Mouse (Mus musculus) cortical plate, adult 2 months (tissue): Measurements from ENCODE around the gene Krt75.

ENCODE experiments used
- CTCF ChIP-seq: fragments of 200-500 bp; IDR thresholded peaks from 2 replicates; pipeline ENCODE4 v1.5.1; 2011; ENCODE audit warnings: mild to moderate bottlenecking, control low read depth, low read length; ENCODE audit not compliant: insufficient read depth; ENCODE audit errors: extremely low read depth
- POLR2A ChIP-seq: fragments of 200-500 bp; IDR thresholded peaks from 2 replicates; pipeline ENCODE4 v1.6.1; 2011; ENCODE audit warnings: mild to moderate bottlenecking, low read length, control low read depth; ENCODE audit not compliant: insufficient read depth; ENCODE audit errors: extremely low read depth

DNA sequence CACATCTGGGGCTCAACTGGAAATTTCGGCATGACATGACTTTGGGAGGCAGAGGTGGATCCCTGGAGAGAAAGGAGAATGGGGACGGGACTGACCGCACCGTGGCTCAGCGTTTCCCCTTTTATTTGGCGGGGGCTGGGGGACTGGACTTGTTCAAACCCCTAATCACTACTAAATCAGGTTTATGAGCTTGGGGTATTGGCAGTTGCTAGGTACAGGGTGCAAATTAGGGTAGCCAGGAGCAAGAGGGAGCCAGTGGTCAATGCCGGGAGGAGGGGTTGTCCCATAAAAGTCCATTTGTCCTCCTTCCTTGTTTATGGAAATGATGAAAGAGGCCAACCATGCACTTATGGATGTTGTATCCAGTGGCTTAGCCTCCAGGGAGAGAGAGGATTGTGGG lies 23.1 kb downstream of the Krt75 start, which contains the start of gene Krt82:
- TF ChIP-seq CTCF (no peak), POLR2A (no peak)
